Mouse (Mus musculus) myocyte (in vitro differentiated cells): Measurements from ENCODE around the gene Gm13275.

Experiments used
- MYOD1 ChIP-seq, 3 experiments: IDR thresholded peaks; one replicate each; pipeline ENCODE4 v1.6.1; 2011; ENCODE audit warnings: control low read depth in 2 of 3, low read depth in 2 of 3, mild to moderate bottlenecking in 2 of 3, moderate library complexity in 1 of 3; ENCODE audit not compliant: insufficient read length in 2 of 3, control insufficient read depth in 1 of 3
- POLR2A ChIP-seq: IDR thresholded peaks from one replicate; pipeline ENCODE4 v1.6.1; 2011; ENCODE audit warnings: low read depth, mild to moderate bottlenecking, control low read depth, moderate library complexity; ENCODE audit not compliant: insufficient read length
- POLR2AphosphoS2 ChIP-seq: IDR thresholded peaks from one replicate; pipeline ENCODE4 v1.6.1; 2011; ENCODE audit warnings: low read depth, control low read depth; ENCODE audit not compliant: insufficient read length
- SRF ChIP-seq: IDR thresholded peaks from one replicate; pipeline ENCODE4 v1.6.1; 2011; ENCODE audit warnings: low read depth; ENCODE audit not compliant: control insufficient read depth, insufficient read length
- TCF3 ChIP-seq: IDR thresholded peaks from one replicate; pipeline ENCODE4 v1.6.1; 2011; ENCODE audit warnings: low read depth, control low read depth; ENCODE audit not compliant: insufficient read length

GRCm38 (mm10) chr4:88749926-88750325 lies 44.4 kb upstream of the Gm13275 start:
- TF ChIP-seq SRF (no peak), MYOD1 (IDR thresholded peaks at IDR 0.05; ENCODE audit: control insufficient read depth in 1 of 3, insufficient read length in 2 of 3, low read depth in 2 of 3) (no peak), POLR2A (no peak), POLR2AphosphoS2 (no peak), TCF3 (no peak)
